Mouse (Mus musculus) gastrocnemius, postnatal 14 days (tissue): ENCODE data around the gene Fam163a. TPM values are rescaled to one million over a fixed set of nuclear protein-coding genes. Genes with fewer than 3 reads are reported as not detected.
"Not testable (repeated sequence)": the region's sequence is repeated elsewhere in the genome, so short reads cannot be mapped to it uniquely, and the experiment has no call there.

Experiments used
- DNase-seq: peaks from one replicate; pipeline ENCODE4 v3.0.0; 2021; ENCODE audit warnings: mixed read lengths
- intact Hi-C: fragments of 180-260 bp; cut with DNase I; formaldehyde crosslinking; loops from one replicate; pipeline ENCODE4 v1.15.1; 2025; ENCODE audit warnings: low total_unique reads
- total RNA-seq, 2 experiments: library from RNA; stranded (reverse); gene quantifications; 2 replicates each; pipeline ENCODE4 v1.2.3; 2021

Gene Fam163a
- total RNA-seq, 2 experiments from 2014 or later, result not detected

DNA sequence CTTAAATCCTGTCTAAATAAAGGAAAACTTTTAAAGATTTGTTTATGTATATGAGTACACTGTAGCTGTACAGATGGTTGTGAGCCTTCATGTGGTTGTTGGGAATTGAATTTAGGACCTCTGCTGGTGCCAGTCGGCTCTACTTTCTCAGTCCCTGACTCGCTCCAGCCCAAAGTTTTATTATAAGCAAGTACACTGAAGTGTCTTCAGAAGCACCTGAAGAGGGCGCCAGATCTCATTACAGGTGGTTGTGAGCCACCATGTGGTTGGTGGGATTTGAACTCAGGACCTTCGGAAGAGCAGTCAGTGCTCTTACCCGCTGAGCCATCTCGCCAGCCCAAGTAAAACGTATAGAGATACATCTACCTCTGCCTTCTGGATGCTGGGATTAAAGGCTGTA lies 164.8 kb downstream of the Fam163a start:
- DNase-seq, intact Hi-C loops: not testable (repeated sequence)

DNA sequence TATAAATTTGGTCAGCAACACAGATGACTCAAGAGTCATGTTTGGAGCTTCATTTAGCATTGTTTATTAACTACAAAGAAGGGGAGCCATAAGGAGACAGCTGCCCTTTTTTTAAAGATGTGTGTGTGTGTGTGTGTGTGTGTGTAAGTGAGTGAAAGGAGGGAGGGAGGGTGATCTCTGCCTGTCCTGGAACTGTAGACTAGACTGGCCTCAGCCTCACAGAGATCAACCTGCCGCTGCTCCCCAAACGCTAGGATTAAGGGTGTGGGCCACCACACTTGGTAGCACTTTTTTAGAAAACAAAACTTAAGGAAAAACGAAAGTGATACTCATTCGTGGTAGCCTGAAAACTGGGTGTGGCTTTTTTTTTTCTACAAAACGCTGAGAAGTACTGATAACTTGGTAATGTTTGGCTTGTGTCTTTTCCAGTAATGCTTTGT lies 167.7 kb downstream of the Fam163a start:
- DNase-seq, result peak; percentile 7
- intact Hi-C loops, result no loop called here

DNA sequence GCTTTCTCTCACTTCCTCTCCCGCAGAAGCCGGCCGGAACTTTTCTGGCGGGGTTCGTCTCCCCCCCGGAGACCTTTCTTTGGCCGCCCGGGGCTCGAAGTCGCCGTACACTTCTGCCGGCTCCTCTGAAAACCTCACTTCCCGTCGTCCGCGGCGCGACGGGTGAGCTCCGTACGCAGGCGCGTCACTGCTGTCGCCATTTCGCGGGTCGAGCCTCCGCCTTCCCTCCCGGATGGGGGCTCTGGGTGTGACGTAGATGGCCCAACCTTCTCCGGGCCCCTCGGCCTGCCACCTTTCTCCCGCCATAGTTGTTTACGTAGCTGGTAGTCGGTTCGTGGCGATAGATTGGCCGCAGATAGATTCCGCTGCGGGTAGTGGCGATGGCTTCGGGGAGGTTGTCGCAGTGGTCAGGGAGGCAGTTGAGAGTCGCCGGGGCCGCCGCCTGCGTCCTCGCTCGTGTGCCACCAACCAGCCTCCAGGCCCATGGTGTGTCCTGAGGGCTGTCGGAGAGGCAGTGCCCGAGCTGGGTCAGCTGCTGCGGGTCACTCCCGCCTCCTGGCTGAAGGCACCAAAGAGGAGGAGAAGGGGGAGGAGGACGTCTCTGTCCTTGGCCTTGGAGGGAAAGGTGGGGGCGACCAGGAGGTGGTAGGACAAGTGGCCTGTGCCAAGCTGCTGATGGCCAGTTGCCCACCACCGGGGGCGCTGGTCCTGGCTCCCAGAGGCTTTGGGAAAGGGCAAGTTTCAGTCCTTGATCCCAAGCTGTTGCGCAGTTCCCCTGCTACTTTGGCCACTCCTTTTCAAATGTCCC lies 168.7 kb downstream of the Fam163a start, which contains the start of gene Tor1aip1:
TSS of gene Tor1aip1 (minus strand) at position 551 of the 808 bp plus-strand sequence.
- intact Hi-C loops, result no loop called here
- peak; percentile 98 for DNase-seq

DNA sequence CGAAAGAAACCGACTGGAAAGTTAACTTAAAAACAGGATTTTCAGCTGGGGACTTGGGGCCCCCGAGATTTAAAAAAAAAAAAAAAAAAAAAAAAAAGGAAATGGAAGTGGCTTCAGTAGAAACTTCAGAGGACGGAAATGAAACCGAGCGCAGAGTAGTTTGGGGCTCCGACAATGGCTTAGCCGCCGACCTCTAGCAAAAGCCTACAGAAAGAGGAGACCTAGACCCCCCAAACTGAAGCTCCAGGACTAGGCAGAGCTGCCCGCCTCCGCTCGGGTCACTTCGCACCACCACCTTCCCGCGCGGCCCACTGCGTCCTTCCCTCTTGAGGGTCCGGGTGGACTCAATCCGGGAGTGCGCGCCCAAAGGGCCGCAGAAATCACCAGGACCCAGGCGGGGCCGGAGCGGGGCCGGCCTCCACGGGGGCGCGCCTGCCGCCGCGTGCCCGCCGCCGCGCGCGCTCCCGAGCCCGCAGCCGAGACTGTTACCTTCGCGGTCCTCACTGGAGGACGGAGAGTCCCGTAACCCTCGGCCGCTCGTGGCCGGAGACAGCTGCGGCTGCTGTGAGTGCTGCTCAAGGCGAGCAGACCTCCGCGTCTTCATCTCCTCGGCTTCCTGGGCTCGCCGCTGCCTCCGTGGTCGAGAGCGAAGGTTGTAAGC lies 169.4 kb downstream of the Fam163a start, which contains the start of gene Tor1aip2:
TSS of gene Tor1aip2 (plus strand) at position 135 of the 661 bp plus-strand sequence.
- DNase-seq, result peak; percentile 75
- intact Hi-C loops, result no loop called here

GRCm38 (mm10) chr1:156034661-156035060 lies 170.2 kb downstream of the Fam163a start:
- DNase-seq, result no peak
- intact Hi-C loops, result no loop called here

GRCm38 (mm10) chr1:156033921-156034320 lies 170.9 kb downstream of the Fam163a start:
- no peak for DNase-seq
- intact Hi-C loops, result no loop called here

GRCm38 (mm10) chr1:156028340-156028975 lies 176.4 kb downstream of the Fam163a start:
- intact Hi-C loops, result no loop called here
- DNase-seq, result no peak

DNA sequence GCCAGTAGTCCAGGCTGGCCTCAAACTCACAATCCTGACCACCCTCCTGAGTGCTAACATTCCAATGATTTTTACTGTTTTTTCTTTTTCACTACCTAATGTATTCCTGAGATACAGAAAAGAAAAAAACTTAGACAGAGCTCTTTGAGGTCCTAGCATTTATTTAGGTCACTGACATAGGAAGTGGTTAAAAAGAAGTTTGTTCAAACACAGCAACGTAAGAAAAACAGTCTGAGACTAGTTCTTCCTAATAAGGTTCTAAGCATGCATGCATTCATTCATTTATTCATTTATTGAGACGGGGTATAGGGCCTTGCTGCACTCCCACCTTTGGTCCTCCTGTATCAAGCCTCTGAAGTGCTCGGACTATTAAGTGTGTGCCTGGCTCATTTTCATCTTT lies 177.0 kb downstream of the Fam163a start:
- DNase-seq, result no peak
- intact Hi-C loops, result no loop called here

Other genes with a start within 250 kb of the Fam163a start
- gene Cep350, start 231.8 kb downstream of the Fam163a start, total RNA-seq, result 10 to 100 TPM; 28.5 to 33.1 TPM
- 10 to 100 TPM; 49.5 to 55.4 TPM for gene Tor1aip2, start 169.6 kb downstream of the Fam163a start, total RNA-seq
- 10 to 100 TPM; 67.7 to 78.5 TPM for gene Tor1aip1, start 168.5 kb downstream of the Fam163a start, total RNA-seq
- gene Tdrd5, start 98.6 kb upstream of the Fam163a start, total RNA-seq, result not detected
- gene Nphs2, start 105.7 kb upstream of the Fam163a start, total RNA-seq, result under 1 TPM in 1 of 2 experiments, not detected in 1; 0.18 TPM
- 100 to 1,000 TPM; 465 to 534 TPM for gene Gm2000, start 161.0 kb upstream of the Fam163a start, total RNA-seq
- gene Axdnd1, start 216.1 kb upstream of the Fam163a start, total RNA-seq, result not detected